Mouse (Mus musculus) kidney, embryonic 14.5 days (tissue): ENCODE results near the gene Lysmd2. TPM values are rescaled to one million over a fixed set of nuclear protein-coding genes. Genes with fewer than 3 reads are reported as not detected.
A peak's percentile ranks its signal among the peaks of the same experiment; 100 is the strongest.
"Not testable (repeated sequence)": the region's sequence is repeated elsewhere in the genome, so short reads cannot be mapped to it uniquely, and the experiment has no call there.

Source experiments
- ATAC-seq: fragments of 200-750 bp; cut with Nextera tagmentation; 2 replicates; pipeline ENCODE4 v1.8.0; 2017; ENCODE audit warnings: moderate number of reproducible peaks, mild to moderate bottlenecking, moderate TSS enrichment, moderate library complexity; ENCODE audit not compliant: low FRiP score, low TSS enrichment
- H3K27ac ChIP-seq: fragments of 300-500 bp; sonication (generic); 2 replicates; pipeline ENCODE4 v1.5.1; 2014; ENCODE audit warnings: low read depth, mild to moderate bottlenecking, low read length, moderate library complexity, mixed read lengths
- H3K27me3 ChIP-seq: fragments of 300-500 bp; sonication (generic); 2 replicates; pipeline ENCODE4 v1.6.1; 2014; ENCODE audit warnings: mild to moderate bottlenecking, low read length; ENCODE audit not compliant: control insufficient read depth, insufficient read depth
- H3K36me3 ChIP-seq: fragments of 300-500 bp; sonication (generic); 2 replicates; pipeline ENCODE4 v1.6.1; 2014; ENCODE audit warnings: low read length, mixed read lengths; ENCODE audit not compliant: control insufficient read depth, insufficient read depth
- H3K4me1 ChIP-seq: fragments of 300-500 bp; sonication (generic); 2 replicates; pipeline ENCODE4 v1.6.1; 2014; ENCODE audit warnings: low read length, mixed read lengths; ENCODE audit not compliant: control insufficient read depth, insufficient read depth
- H3K4me2 ChIP-seq: fragments of 300-500 bp; sonication (generic); replicated peaks from 2 replicates; pipeline ENCODE4 v1.6.1; 2014; ENCODE audit warnings: low read depth, mild to moderate bottlenecking, low read length
- H3K4me3 ChIP-seq: fragments of 300-500 bp; sonication (generic); 2 replicates; pipeline ENCODE4 v1.5.1; 2014; ENCODE audit warnings: mild to moderate bottlenecking, low read length
- H3K9ac ChIP-seq: fragments of 300-500 bp; sonication (generic); 2 replicates; pipeline ENCODE4 v1.6.1; 2014; ENCODE audit warnings: low read depth, mild to moderate bottlenecking, low read length, moderate library complexity
- H3K9me3 ChIP-seq: fragments of 300-500 bp; sonication (generic); 2 replicates; pipeline ENCODE4 v1.6.1; 2016; ENCODE audit warnings: low read length; ENCODE audit not compliant: control insufficient read depth
- WGBS: fragments of 180-500 bp; shearing (Covaris S2); extraction: QIAGEN DNeasy Blood & Tissue Kit; methylation state at CpG from one replicate; pipeline ENCODE4 v1.1.7; 2014; 5-methylcytosine and 5-hydroxymethylcytosine counted together
- polyA plus RNA-seq: library from polyadenylated mRNA; unstranded; fragments of >200 nt; fragmentation: Nextera tagmentation; extraction: Ambion mirVana; gene quantifications from 2 replicates; pipeline ENCODE4 v1.2.1, GENCODE M21; 2014

Lysmd2 gene
- polyA plus RNA-seq, 1 experiment from 2014 or later, result 36.2 TPM

GRCm38 (mm10) chr9:75619761-75620160 is 5.8 kb upstream of the Lysmd2 start:
- not testable (repeated sequence) for H3K36me3 ChIP-seq, H3K4me3 ChIP-seq, H3K9me3 ChIP-seq, H3K27ac ChIP-seq, ATAC-seq, H3K4me1 ChIP-seq, H3K9ac ChIP-seq, H3K27me3 ChIP-seq, H3K4me2 ChIP-seq
- 100% methylated on average over 2 of the region's 2 CpGs for WGBS

GRCm38 (mm10) chr9:75621428-75621827 is 4.1 kb upstream of the Lysmd2 start:
- Histone ChIP-seq H3K9ac (no peak overlapping the region), H3K4me3 (no peak overlapping the region), H3K9me3 (no peaks in the 10 kb centered on the region), H3K4me1 (no peaks in the 10 kb centered on the region), H3K27me3 (no peaks in the 10 kb centered on the region), H3K4me2 (no peak overlapping the region), H3K36me3 (no peaks in the 10 kb centered on the region), H3K27ac (no peak overlapping the region)
- no peak for ATAC-seq
- WGBS, result 82% methylated on average over 3 of the region's 3 CpGs

- H3K9me3 ChIP-seq, result no peaks in the 10 kb centered on the region
- H3K27ac ChIP-seq, result peak overlapping the region; percentile 85
- H3K4me2 ChIP-seq, result peak overlapping the region; percentile 68
- peak; percentile 22 for ATAC-seq
- H3K9ac ChIP-seq, result peak overlapping the region; percentile 90
- no peaks in the 10 kb centered on the region for H3K4me1 ChIP-seq
- peak overlapping the region; percentile 81 for H3K4me3 ChIP-seq
- no peaks in the 10 kb centered on the region for H3K36me3 ChIP-seq
- 16% methylated on average over 18 of the region's 18 CpGs for WGBS
- H3K27me3 ChIP-seq, result no peaks in the 10 kb centered on the region
Measured at GRCm38 (mm10) chr9:75624983-75625555, 472 bp upstream of the Lysmd2 start.

- Histone ChIP-seq H3K4me1 (no peaks in the 10 kb centered on the region), H3K27ac (peak overlapping the region; percentile 85; the same call in 1 of the 2 replicates), H3K4me2 (peak overlapping the region; percentile 68), H3K9me3 (no peaks in the 10 kb centered on the region), H3K36me3 (no peaks in the 10 kb centered on the region), H3K27me3 (no peaks in the 10 kb centered on the region), H3K4me3 (peak overlapping the region; percentile 81), H3K9ac (peak overlapping the region; percentile 90)
- no peak for ATAC-seq
- WGBS, result 0% methylated on average over 14 of the region's 14 CpGs
Measured at GRCm38 (mm10) chr9:75626308-75626604, 715 bp downstream of the Lysmd2 start.

- H3K4me2 ChIP-seq, result no peak overlapping the region
- no peaks in the 10 kb centered on the region for H3K9me3 ChIP-seq
- no peaks in the 10 kb centered on the region for H3K4me1 ChIP-seq
- WGBS, result 86% methylated on average over 8 of the region's 8 CpGs
- ATAC-seq, result no peak
- H3K27me3 ChIP-seq, result no peaks in the 10 kb centered on the region
- H3K4me3 ChIP-seq, result no peak overlapping the region
- 0 out of 2 replicates have a peak, but pooled peaks cover 2% of the 10 kb centered on the region for H3K36me3 ChIP-seq
- H3K9ac ChIP-seq, result no peak overlapping the region
- no peak overlapping the region for H3K27ac ChIP-seq
Measured at GRCm38 (mm10) chr9:75630823-75631454, 5.4 kb downstream of the Lysmd2 start.

GRCm38 (mm10) chr9:75632111-75632510 is 6.6 kb downstream of the Lysmd2 start:
- H3K4me3 ChIP-seq, result no peak overlapping the region
- 0 out of 2 replicates have a peak, but pooled peaks cover 2% of the 10 kb centered on the region for H3K36me3 ChIP-seq
- 57% methylated on average over 10 of the region's 10 CpGs for WGBS
- H3K4me1 ChIP-seq, result no peaks in the 10 kb centered on the region
- no peaks in the 10 kb centered on the region for H3K9me3 ChIP-seq
- H3K9ac ChIP-seq, result no peak overlapping the region
- no peak for ATAC-seq
- H3K27me3 ChIP-seq, result no peaks in the 10 kb centered on the region
- H3K27ac ChIP-seq, result no peak overlapping the region
- H3K4me2 ChIP-seq, result no peak overlapping the region

GRCm38 (mm10) chr9:75632902-75633301 is 7.4 kb downstream of the Lysmd2 start:
- no peaks in the 10 kb centered on the region for H3K4me1 ChIP-seq
- no peak overlapping the region for H3K4me3 ChIP-seq
- no peak overlapping the region for H3K27ac ChIP-seq
- no peak overlapping the region for H3K9ac ChIP-seq
- H3K36me3 ChIP-seq, result 0 out of 2 replicates have a peak, but pooled peaks cover 2% of the 10 kb centered on the region
- H3K4me2 ChIP-seq, result no peak overlapping the region
- no peaks in the 10 kb centered on the region for H3K27me3 ChIP-seq
- no peak for ATAC-seq
- H3K9me3 ChIP-seq, result no peaks in the 10 kb centered on the region
- 55% methylated on average over 1 of the region's 1 CpGs for WGBS

GRCm38 (mm10) chr9:75633603-75634002 is 8.1 kb downstream of the Lysmd2 start:
- H3K27me3 ChIP-seq, result no peaks in the 10 kb centered on the region

GRCm38 (mm10) chr9:75634226-75634625 is 8.7 kb downstream of the Lysmd2 start:
- ATAC-seq, result no peak
- 88% methylated on average over 4 of the region's 4 CpGs for WGBS

More at GRCm38 (mm10) chr9:75633603-75634002, 8.1 kb downstream of the Lysmd2 start:
- Histone ChIP-seq H3K4me2 (no peak overlapping the region), H3K27ac (no peak overlapping the region), H3K9ac (no peak overlapping the region), H3K4me3 (no peak overlapping the region), H3K9me3 (no peaks in the 10 kb centered on the region), H3K4me1 (no peaks in the 10 kb centered on the region), H3K36me3 (0 out of 2 replicates have a peak, but pooled peaks cover 2% of the 10 kb centered on the region)
- no peak for ATAC-seq
- WGBS, result 72% methylated on average over 8 of the region's 8 CpGs

More at GRCm38 (mm10) chr9:75634226-75634625, 8.7 kb downstream of the Lysmd2 start:
- no peaks in the 10 kb centered on the region for H3K4me1 ChIP-seq
- H3K4me2 ChIP-seq, result no peak overlapping the region
- H3K9ac ChIP-seq, result no peak overlapping the region
- no peaks in the 10 kb centered on the region for H3K9me3 ChIP-seq
- H3K27me3 ChIP-seq, result no peaks in the 10 kb centered on the region
- H3K27ac ChIP-seq, result no peak overlapping the region
- H3K4me3 ChIP-seq, result no peak overlapping the region
- H3K36me3 ChIP-seq, result 0 out of 2 replicates have a peak, but pooled peaks cover 2% of the 10 kb centered on the region
